Mouse (Mus musculus) limb, embryonic 13.5 days (tissue): Measurements from ENCODE around the gene Ankzf1. TPM values are rescaled to one million over a fixed set of nuclear protein-coding genes. Genes with fewer than 3 reads are reported as not detected.

Experiments used
- ATAC-seq: fragments of 200-750 bp; cut with Nextera tagmentation; 2 replicates; pipeline ENCODE4 v1.8.0; 2017; ENCODE audit warnings: low read depth, moderate number of reproducible peaks, moderate TSS enrichment; ENCODE audit not compliant: low FRiP score
- H3K27ac ChIP-seq: fragments of 300-500 bp; sonication (generic); 2 replicates; pipeline ENCODE4 v1.5.1; 2015; ENCODE audit warnings: inconsistent platforms, mild to moderate bottlenecking, moderate library complexity
- H3K27me3 ChIP-seq: fragments of 300-500 bp; sonication (generic); 2 replicates; pipeline ENCODE4 v1.6.1; 2015; ENCODE audit warnings: mild to moderate bottlenecking, inconsistent platforms
- H3K36me3 ChIP-seq: fragments of 300-500 bp; sonication (generic); 2 replicates; pipeline ENCODE4 v1.6.1; 2015; ENCODE audit warnings: inconsistent platforms, mild to moderate bottlenecking, moderate library complexity
- H3K4me1 ChIP-seq: fragments of 300-500 bp; sonication (generic); 2 replicates; pipeline ENCODE4 v1.6.1; 2015; ENCODE audit warnings: inconsistent platforms
- H3K4me2 ChIP-seq: fragments of 300-500 bp; sonication (generic); replicated peaks from 2 replicates; pipeline ENCODE4 v1.6.1; 2015; ENCODE audit warnings: inconsistent platforms, mild to moderate bottlenecking, moderate library complexity
- H3K4me3 ChIP-seq: fragments of 300-500 bp; sonication (generic); 2 replicates; pipeline ENCODE4 v1.5.1; 2015; ENCODE audit warnings: moderate library complexity, mild to moderate bottlenecking, inconsistent platforms
- H3K9ac ChIP-seq: fragments of 300-500 bp; sonication (generic); 2 replicates; pipeline ENCODE4 v1.6.1; 2015; ENCODE audit warnings: mild to moderate bottlenecking, inconsistent platforms
- H3K9me3 ChIP-seq: fragments of 300-500 bp; sonication (generic); 2 replicates; pipeline ENCODE4 v1.6.1; 2016; ENCODE audit warnings: inconsistent platforms
- WGBS: fragments of 180-500 bp; shearing (Covaris S2); methylation state at CpG from one replicate; pipeline ENCODE4 v1.1.7; 2015; 5-methylcytosine and 5-hydroxymethylcytosine counted together
- polyA plus RNA-seq: library from polyadenylated mRNA; unstranded; fragments of >200 nt; fragmentation: Nextera tagmentation; extraction: Ambion mirVana; gene quantifications from 2 replicates; pipeline ENCODE4 v1.2.1, GENCODE M21; 2015

Gene Ankzf1
- polyA plus RNA-seq, 1 experiment from 2014 or later = 28.9 TPM

GRCm38 (mm10) chr1:75168472-75169464 lies 23.2 kb upstream of the Ankzf1 start, which contains the start of gene Zfand2b:
Gene Zfand2b, plus strand, starts transcription at chr1:75168646.
- under 1% methylated on average over 57 of the region's 59 CpGs for WGBS
- Histone ChIP-seq H3K27me3 (no peaks in the 10 kb centered on the region), H3K27ac (peak within 1 kb of the TSS; percentile 86), H3K4me2 (peak within 1 kb of the TSS; percentile 80), H3K36me3 (peaks cover 41% of the 10 kb centered on the region), H3K4me3 (peak within 1 kb of the TSS; percentile 70), H3K4me1 (peaks cover 9% of the 10 kb centered on the region), H3K9ac (peak within 1 kb of the TSS; percentile 70), H3K9me3 (no peaks in the 10 kb centered on the region)
- peak; percentile 98 for ATAC-seq

DNA sequence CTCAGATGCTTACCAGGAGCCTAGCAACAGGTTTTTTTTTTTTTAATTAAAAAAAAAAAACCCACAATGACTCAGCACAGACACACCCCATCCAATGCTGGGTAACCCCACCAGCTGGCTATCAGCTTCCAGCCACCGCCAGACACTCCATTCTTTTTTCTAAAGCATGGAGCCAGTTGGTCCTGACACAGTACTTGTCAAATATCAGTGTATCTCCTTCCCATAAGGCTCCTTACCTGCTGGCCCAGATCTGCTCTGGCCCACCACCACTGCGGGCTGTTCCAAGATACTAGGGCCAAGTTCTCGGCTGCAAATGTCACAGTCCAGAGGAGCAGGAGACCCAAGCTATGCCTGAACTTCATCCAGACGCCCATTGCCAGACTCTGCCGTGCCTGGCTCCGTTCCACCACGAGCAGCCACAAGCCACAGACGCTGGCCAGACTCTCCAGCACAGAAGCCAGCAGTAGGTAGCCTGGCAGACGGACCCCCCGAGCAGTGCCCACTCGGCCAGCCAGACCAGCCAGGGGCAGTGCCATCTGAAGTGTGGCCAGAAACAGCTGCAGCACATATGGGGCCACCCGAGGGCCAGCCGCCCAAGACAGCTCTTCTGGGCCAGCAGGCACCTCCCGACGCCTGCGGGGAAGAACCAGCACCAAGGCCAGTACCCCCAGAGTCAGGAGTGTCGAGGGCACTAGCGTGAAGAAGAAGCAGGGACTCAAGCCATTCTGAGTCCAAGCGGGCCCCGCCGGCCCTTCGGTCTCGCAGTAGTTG lies 12.4 kb upstream of the Ankzf1 start:
- H3K4me3 ChIP-seq = peak overlapping the region; percentile 63
- peaks cover 18% of the 10 kb centered on the region for H3K4me1 ChIP-seq
- peak overlapping the region; percentile 100 for H3K4me2 ChIP-seq
- H3K27ac ChIP-seq = no peak overlapping the region
- no peaks in the 10 kb centered on the region for H3K9me3 ChIP-seq
- ATAC-seq = peak; percentile 38
- H3K36me3 ChIP-seq = peaks cover 68% of the 10 kb centered on the region
- H3K9ac ChIP-seq = peak overlapping the region; percentile 78
- WGBS = 9% methylated on average over 23 of the region's 23 CpGs
- no peaks in the 10 kb centered on the region for H3K27me3 ChIP-seq

DNA sequence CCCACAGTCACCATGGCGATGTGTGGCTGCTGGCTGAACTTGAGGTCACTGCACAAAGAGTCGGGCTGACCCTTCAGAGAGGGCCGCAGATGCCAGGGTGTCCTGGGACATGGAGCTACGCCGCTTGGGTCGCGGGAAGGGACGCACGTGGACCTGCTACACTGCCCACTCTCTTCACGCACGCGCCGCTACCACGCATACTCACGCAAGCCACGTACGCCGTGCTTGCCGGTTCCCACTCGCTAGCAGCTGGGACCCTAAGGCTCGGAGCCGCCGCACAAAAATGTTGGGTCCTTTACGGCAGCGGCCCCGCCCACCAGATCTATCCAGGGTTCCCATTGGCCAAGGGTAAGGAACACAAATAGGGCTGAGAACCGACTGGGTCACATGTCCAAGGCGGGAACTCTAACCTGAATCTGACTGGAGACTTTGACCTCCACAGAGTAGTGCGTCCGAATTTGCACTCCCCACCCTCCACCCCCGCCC lies 11.8 kb upstream of the Ankzf1 start, which contains the start of gene Abcb6:
Abcb6 (minus strand) TSS at position 288 of the 486 bp plus-strand sequence.
- H3K27me3 ChIP-seq = no peaks in the 10 kb centered on the region
- under 1% methylated on average over 31 of the region's 31 CpGs for WGBS
- H3K27ac ChIP-seq = no peak within 1 kb of the TSS
- peak within 1 kb of the TSS; percentile 63 for H3K4me3 ChIP-seq
- ATAC-seq = peak; percentile 95
- peak within 1 kb of the TSS; percentile 100 for H3K4me2 ChIP-seq
- H3K36me3 ChIP-seq = peaks cover 70% of the 10 kb centered on the region
- H3K9ac ChIP-seq = peak within 1 kb of the TSS; percentile 78
- peaks cover 18% of the 10 kb centered on the region for H3K4me1 ChIP-seq
- no peaks in the 10 kb centered on the region for H3K9me3 ChIP-seq

DNA sequence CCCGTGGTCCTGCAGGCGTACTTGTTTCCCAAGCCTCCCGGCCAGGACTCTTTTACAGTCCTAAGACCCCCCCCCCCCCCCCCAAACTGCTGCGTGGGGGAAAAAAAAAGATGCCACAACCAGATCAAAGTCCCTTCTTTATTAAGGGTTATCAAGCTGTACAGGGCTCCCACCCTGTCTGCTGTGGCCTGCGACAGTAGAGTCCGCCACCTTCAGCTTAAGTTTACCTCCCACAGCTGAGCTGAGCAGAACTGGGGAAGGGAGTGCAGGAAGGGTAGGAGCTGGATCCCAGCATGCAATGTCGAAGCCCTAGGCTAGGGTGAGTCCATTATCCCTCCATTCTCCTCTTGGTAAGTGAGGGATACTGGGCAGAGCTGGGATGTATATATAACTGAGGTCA lies 11.2 kb upstream of the Ankzf1 start:
- peaks cover 18% of the 10 kb centered on the region for H3K4me1 ChIP-seq
- H3K9me3 ChIP-seq = no peaks in the 10 kb centered on the region
- WGBS = 41% methylated on average over 6 of the region's 7 CpGs
- H3K27me3 ChIP-seq = no peaks in the 10 kb centered on the region
- H3K9ac ChIP-seq = no peak overlapping the region
- ATAC-seq = no peak
- H3K36me3 ChIP-seq = peaks cover 70% of the 10 kb centered on the region
- no peak overlapping the region for H3K27ac ChIP-seq
- H3K4me3 ChIP-seq = peak overlapping the region; percentile 63
- peak overlapping the region; percentile 100 for H3K4me2 ChIP-seq

DNA sequence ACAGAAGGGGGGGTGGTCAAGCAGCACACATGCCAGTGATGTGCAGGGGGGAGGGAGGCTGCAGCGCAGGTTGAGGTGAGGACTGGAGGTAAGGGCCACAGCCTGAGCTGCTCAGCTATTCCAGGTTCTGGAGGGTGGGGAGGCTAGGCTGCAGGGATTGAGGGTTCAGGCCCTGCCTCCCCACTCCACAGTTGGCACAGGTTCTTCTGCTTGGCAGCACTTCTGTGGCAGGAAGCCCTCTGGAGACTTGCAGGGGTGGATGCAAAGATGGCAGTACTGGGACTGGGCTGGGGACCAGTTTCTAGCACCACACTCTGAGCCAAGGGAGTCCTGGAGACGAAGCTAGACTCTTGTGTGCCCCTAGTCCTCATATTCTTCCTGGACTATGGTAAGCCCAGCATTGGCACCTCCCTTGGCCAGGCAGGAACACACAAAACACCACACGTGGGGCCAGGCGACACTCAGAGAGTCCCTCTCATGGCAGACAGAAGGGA lies 10.5 kb upstream of the Ankzf1 start:
- Histone ChIP-seq H3K27ac (no peak overlapping the region), H3K27me3 (no peaks in the 10 kb centered on the region), H3K9ac (no peak overlapping the region), H3K4me1 (peaks cover 18% of the 10 kb centered on the region), H3K9me3 (no peaks in the 10 kb centered on the region), H3K36me3 (peaks cover 70% of the 10 kb centered on the region), H3K4me2 (no peak overlapping the region), H3K4me3 (no peak overlapping the region)
- WGBS = 88% methylated on average over 4 of the region's 4 CpGs
- ATAC-seq = no peak

DNA sequence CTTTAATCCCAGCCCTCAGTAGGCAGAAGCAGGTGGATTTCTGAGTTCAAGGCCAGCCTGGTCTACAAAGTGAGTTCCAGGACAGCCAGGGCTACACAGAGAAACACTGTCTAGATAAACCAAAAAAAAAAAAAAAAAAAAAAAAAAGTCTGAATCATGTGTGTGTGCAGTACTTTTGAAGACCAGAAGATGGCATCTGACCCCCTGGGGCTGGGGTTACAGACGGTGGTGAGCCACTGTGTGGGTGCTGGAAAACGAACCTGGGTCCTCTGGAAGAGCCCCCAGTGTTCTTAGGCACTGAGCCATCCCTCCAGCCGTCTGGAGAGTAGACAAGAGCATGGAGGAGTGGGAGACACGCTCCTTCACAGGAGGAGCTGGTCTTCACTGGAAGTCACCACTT lies 9.8 kb upstream of the Ankzf1 start:
- ATAC-seq = no peak
- 68% methylated on average over 4 of the region's 4 CpGs for WGBS

GRCm38 (mm10) chr1:75185495-75185894 lies 6.5 kb upstream of the Ankzf1 start:
- no peak for ATAC-seq
- peaks cover 80% of the 10 kb centered on the region for H3K36me3 ChIP-seq
- peaks cover 8% of the 10 kb centered on the region for H3K4me1 ChIP-seq
- no peak overlapping the region for H3K9ac ChIP-seq
- no peak overlapping the region for H3K4me2 ChIP-seq
- H3K27ac ChIP-seq = no peak overlapping the region
- H3K27me3 ChIP-seq = no peaks in the 10 kb centered on the region
- H3K9me3 ChIP-seq = no peaks in the 10 kb centered on the region
- H3K4me3 ChIP-seq = no peak overlapping the region
- WGBS = 92% methylated on average over 11 of the region's 11 CpGs

More for the DNA sequence above, 9.8 kb upstream of the Ankzf1 start:
- H3K36me3 ChIP-seq = peaks cover 70% of the 10 kb centered on the region
- no peak overlapping the region for H3K4me3 ChIP-seq
- H3K27me3 ChIP-seq = no peaks in the 10 kb centered on the region
- no peak overlapping the region for H3K27ac ChIP-seq
- H3K4me2 ChIP-seq = no peak overlapping the region
- peaks cover 18% of the 10 kb centered on the region for H3K4me1 ChIP-seq
- H3K9me3 ChIP-seq = no peaks in the 10 kb centered on the region
- no peak overlapping the region for H3K9ac ChIP-seq

DNA sequence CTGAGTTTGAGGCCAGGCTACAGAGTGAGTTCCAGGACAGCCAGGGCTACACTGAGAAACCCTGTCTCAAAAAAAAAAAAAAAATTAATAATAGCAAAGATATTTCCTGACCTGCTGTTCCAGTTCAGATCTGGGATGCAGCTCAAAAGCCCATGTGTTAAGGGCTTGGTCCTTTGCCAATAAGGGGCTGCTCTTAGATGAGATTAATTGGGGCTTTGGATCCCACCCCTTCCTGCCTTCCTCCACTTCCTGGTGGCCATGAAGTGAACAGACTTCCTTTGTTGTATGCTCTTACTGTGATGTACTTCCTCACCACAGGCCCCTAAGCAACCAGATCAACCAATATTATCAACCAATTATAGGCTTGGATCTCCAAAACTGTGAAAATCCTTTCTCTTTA lies 4.8 kb upstream of the Ankzf1 start:
- Histone ChIP-seq H3K27ac (no peak overlapping the region), H3K4me3 (no peak overlapping the region), H3K36me3 (peaks cover 69% of the 10 kb centered on the region), H3K9me3 (no peaks in the 10 kb centered on the region), H3K27me3 (no peaks in the 10 kb centered on the region), H3K9ac (no peak overlapping the region), H3K4me2 (no peak overlapping the region), H3K4me1 (peaks cover 12% of the 10 kb centered on the region)
- ATAC-seq = no peak

DNA sequence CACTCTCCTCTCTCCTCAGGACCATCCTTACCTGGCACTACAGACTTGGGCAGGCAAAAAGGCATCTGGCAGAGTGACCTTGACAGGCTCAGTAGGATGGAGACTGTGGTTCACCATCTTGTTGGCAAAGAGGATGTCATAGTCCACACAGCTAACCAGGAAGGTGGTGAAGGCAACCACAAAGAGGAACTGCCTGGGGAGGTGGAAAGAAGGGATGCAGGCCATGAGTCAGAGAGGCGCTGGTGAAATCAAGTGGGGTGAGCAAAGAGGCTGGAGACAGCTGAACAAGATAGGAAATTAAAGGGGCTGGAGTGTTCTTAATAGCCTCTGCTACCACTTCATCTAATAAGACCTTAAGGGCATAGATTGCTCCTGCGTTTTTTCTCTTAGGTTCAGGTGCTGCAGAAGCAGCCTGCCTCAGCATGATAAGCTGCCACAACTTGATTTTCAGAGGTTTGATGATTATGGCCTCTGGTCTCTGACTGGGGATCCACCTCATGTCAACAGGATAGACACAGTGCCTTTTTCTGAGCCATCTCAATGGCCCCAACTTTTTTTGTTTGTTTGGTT lies 4.0 kb upstream of the Ankzf1 start:
- Histone ChIP-seq H3K9me3 (no peaks in the 10 kb centered on the region), H3K4me2 (no peak overlapping the region), H3K9ac (no peak overlapping the region), H3K36me3 (peaks cover 61% of the 10 kb centered on the region), H3K4me1 (peaks cover 15% of the 10 kb centered on the region), H3K27me3 (no peaks in the 10 kb centered on the region), H3K27ac (no peak overlapping the region), H3K4me3 (no peak overlapping the region)
- no peak for ATAC-seq
- WGBS = 79% methylated on average over 2 of the region's 2 CpGs

- Histone ChIP-seq H3K4me1 (peaks cover 22% of the 10 kb centered on the region), H3K4me2 (peak overlapping the region; percentile 95), H3K27ac (no peak overlapping the region), H3K36me3 (peaks cover 39% of the 10 kb centered on the region), H3K4me3 (peak overlapping the region; percentile 80), H3K9ac (peak overlapping the region; percentile 87; the same call in 1 of the 2 replicates), H3K9me3 (no peaks in the 10 kb centered on the region), H3K27me3 (no peaks in the 10 kb centered on the region)
- ATAC-seq = no peak
- 52% methylated on average over 2 of the region's 2 CpGs for WGBS
Measured at GRCm38 (mm10) chr1:75190577-75190976, 1.4 kb upstream of the Ankzf1 start.

DNA sequence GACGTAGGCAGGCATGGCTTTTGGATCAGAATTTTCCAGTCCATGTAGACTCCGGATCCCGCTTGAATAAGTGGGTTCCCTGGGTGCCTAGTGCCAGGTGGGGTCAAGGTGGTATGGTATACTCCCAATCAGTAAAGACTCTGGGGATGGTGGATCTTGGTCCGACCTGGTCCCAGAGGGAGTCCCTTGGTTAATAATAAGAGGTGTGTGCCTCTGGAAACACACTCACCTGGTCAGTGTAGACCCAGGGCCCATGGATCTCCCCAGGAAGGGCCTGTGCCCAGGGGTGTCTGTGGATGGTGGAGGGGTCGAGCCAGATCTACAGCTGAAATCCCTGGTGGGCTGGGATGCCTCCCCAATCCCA lies 711 bp upstream of the Ankzf1 start:
- H3K4me3 ChIP-seq = peak overlapping the region; percentile 80
- ATAC-seq = no peak
- WGBS = 41% methylated on average over 5 of the region's 5 CpGs

More for the DNA sequence above, 711 bp upstream of the Ankzf1 start:
- peak overlapping the region; percentile 87 for H3K9ac ChIP-seq
- H3K27me3 ChIP-seq = no peaks in the 10 kb centered on the region
- peaks cover 22% of the 10 kb centered on the region for H3K4me1 ChIP-seq
- peak overlapping the region; percentile 77; the same call in 1 of the 2 replicates for H3K27ac ChIP-seq
- peaks cover 39% of the 10 kb centered on the region for H3K36me3 ChIP-seq
- H3K9me3 ChIP-seq = no peaks in the 10 kb centered on the region
- H3K4me2 ChIP-seq = peak overlapping the region; percentile 95
